Mouse (Mus musculus) gastrocnemius, adult 2 months (tissue): ENCODE data around the gene Sgpp2. TPM values are rescaled to one million over a fixed set of nuclear protein-coding genes. Genes with fewer than 3 reads are reported as not detected.

ENCODE experiments used
- DNase-seq: peaks from one replicate; pipeline ENCODE4 v3.0.0; 2022
- H3K27ac ChIP-seq: fragments of 200-600 bp; 2 replicates; pipeline ENCODE4 v1.8.1; 2022; ENCODE audit warnings: mild to moderate bottlenecking
- H3K4me3 ChIP-seq: fragments of 200-600 bp; 2 replicates; pipeline ENCODE4 v1.8.1; 2022; ENCODE audit warnings: mild to moderate bottlenecking, moderate library complexity
- CTCF ChIP-seq: fragments of 200-600 bp; IDR thresholded peaks from 2 replicates; pipeline ENCODE4 v1.8.1; 2022; ENCODE audit warnings: antibody characterized with exemption, mild to moderate bottlenecking, moderate library complexity
- intact Hi-C: fragments of 180-260 bp; cut with DNase I; formaldehyde crosslinking; loops from one replicate; pipeline ENCODE4 v1.15.1; 2025
- total RNA-seq, 2 experiments: library from RNA; stranded (reverse); gene quantifications; 2 replicates each; pipeline ENCODE4 v1.2.3; 2021

Sgpp2 gene
- total RNA-seq, 2 experiments from 2014 or later = not detected

DNA sequence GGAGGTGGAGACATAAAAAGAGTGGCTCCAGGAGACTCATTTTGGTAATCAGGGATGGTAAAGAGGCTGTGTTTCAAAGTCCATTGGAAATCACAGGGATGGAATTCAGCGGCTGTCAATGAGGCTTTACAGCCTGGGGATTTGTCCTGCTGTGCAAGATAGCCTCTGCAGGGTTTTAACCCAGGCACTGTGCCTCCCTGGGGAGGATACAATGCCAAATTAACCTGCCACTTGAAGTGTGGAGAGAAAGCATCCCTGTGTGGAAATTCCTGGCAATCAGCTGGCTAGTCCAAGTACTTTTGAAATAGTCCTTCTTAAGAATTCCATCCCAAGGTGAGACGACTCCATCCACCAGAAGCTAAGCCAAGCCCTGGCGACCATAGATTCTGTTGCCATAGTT lies 78.7 kb downstream of the Sgpp2 start:
- TF ChIP-seq CTCF = no peak
- Histone ChIP-seq H3K27ac (no peak overlapping the region), H3K4me3 (no peak overlapping the region)
- DNase-seq = no peak
- intact Hi-C loops = no loop called here

DNA sequence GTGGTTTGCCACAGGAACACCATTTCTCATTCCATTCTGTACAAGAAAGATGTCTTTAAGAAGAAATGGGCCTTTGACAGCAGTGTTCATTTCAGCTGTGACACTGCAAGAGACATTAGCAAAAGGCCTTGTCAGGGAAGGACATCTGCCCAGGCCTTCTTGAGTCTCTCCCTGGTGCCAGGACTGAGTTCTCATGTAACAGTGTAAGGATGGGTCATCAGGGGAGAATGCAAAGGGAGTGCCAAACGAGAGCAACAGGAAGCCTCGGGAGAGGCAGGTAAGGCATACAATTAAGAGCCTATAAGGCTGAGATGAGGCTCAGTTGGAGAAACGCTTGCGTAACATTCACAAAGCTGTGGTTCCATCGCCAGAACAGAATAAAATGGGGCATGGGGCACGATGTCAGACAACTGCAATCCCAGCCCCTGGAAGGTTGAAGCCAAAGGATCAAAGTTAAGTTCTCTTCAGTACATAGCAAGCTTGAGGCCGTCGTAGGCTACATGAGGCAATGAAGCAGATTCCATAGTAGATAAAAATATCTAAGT lies 85.1 kb downstream of the Sgpp2 start:
- H3K27ac ChIP-seq = no peak overlapping the region
- no peak overlapping the region for H3K4me3 ChIP-seq
- peak; percentile 19 for DNase-seq
- intact Hi-C loops = no loop called here
- TF ChIP-seq CTCF = no peak

DNA sequence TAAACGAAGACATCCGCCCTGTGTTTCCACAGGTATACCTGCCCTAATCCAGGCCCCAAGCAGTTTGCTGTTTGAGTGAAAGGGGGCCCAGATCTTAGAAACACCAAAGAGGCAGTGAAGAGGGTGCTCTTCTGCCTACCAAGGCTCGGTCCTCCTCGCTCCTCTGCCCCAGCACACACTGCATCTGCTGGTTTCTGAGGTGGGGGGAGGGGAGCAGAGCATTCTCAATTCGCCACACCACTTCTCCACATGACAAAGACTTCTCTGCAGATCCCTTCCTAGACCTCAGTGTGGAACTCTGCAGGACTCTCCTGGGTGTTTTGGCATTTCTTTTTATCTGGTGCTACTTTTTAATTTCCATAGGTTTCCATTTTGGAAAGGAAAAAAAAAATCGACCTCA lies 85.6 kb downstream of the Sgpp2 start:
- intact Hi-C loops = no loop called here
- H3K4me3 ChIP-seq = no peak overlapping the region
- no peak overlapping the region for H3K27ac ChIP-seq
- TF ChIP-seq CTCF = no peak
- DNase-seq = no peak

DNA sequence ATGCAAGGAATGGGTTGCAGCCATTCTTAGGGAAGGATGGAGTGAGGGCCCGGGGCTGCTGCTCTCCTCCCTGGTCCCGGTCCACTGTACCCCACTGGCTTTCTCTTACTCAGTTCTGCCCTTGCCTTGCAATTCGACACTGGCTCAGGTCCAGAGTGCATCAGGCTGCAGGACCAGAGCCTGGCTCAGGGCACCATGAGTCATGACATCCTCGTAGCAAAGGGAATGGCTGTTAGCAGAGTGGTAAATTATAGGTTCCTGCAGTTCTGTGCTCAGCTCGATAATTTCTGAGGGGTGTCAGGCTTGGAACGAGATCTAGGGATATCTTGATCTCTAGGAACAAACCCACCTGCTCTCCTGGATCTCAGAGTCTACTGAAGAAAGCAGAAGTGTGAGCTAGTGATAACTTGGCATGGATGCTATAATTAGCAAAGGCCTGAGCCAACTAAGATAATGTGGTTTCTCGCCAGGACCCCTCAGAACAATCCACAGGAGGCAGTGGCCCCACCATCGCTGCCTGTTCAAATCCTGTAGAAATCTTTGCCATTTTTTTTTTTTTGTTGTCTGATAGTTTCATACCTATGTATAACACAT lies 86.3 kb downstream of the Sgpp2 start:
- Histone ChIP-seq H3K4me3 (no peak overlapping the region), H3K27ac (no peak overlapping the region)
- DNase-seq = peak; percentile 29
- intact Hi-C loops = no loop called here
- TF ChIP-seq CTCF = no peak

DNA sequence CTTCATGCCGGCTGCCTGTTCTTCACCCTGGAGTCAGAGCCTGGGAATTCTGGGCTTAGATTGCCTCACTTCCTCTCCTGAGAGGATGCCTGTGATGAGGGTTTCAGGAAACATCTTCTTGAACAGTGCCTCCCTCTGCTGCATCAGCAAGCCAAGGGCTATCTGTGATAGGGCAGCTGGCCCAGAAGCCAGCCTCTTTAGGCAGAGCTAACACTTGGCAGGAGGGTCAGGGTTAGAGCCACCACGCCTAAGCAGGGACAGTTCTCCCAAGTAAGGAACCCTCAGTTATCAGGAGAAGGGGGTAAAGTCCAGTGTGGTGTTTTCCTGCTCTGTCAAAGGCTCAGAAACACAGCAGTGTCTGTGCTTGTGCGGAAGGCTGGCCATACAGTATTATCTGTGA lies 89.6 kb downstream of the Sgpp2 start:
- Histone ChIP-seq H3K4me3 (no peak overlapping the region), H3K27ac (no peak overlapping the region)
- intact Hi-C loops = no loop called here
- TF ChIP-seq CTCF = no peak
- no peak for DNase-seq

DNA sequence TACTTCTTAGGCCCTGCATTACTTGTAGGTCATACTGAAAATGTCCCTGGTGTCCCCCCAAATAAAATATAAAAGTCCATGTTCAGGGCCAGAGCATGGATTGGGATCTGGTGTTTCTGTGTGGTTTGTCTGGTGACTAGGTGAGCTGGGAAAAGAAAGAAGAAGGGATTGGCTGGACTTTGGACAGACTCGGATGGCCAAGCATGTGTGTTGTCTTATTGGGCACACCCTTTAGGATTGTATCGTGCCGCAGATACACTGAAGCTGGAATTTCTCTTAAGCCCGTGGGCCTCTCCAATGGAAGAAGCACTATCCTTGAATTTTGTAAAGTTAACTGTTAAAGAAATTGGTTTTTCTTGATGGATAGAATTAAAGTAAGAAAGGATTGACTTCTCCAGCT lies 91.3 kb downstream of the Sgpp2 start:
- TF ChIP-seq CTCF = no peak
- H3K4me3 ChIP-seq = no peak overlapping the region
- intact Hi-C loops = no loop called here
- H3K27ac ChIP-seq = no peak overlapping the region
- no peak for DNase-seq

DNA sequence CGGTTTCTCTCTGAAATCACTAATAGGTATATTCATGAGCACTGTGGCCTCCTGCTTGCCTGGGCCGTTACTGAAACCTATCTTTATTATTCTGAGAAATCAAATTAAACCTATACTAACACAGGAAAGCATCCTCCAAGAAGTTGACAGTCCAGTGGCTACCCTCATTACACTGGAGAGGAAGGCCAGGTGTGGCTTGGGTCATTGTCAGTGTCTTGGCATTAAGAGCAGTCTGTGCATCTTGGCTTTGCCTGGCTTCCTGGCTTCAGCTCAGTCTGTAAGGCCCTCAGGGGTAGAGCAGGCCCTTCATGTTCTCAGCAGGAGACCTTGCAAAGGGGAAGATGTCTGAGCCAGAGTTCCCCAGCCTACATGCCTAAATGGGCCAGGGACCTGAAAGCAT lies 99.3 kb downstream of the Sgpp2 start:
- intact Hi-C loops = no loop called here
- no peak for DNase-seq
- Histone ChIP-seq H3K27ac (no peak overlapping the region), H3K4me3 (no peak overlapping the region)
- no peak for TF ChIP-seq CTCF

DNA sequence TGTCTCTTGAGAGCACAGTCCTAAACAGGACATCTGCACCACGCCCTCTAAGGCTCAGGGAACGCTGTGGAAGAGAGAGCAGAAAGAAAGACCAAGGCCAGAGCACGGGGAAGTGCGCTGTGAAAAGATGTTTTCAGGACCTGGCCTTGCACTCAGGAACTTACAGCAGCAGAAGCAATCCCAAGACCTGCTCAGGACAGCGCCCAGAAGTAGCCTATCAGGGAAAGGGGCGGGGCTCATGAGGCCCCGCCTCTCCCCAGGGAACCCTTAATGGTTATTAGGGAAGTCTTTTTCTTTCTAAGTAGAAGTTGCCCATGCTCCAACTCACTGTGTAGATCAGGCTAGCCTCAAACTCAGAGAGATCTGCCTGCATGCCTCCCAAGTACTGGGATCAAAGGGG lies 102.5 kb downstream of the Sgpp2 start:
- no peak for TF ChIP-seq CTCF
- H3K4me3 ChIP-seq = no peak overlapping the region; the same call in 1 of the 2 replicates
- no peak overlapping the region for H3K27ac ChIP-seq
- DNase-seq = no peak
- intact Hi-C loops = no loop called here

DNA sequence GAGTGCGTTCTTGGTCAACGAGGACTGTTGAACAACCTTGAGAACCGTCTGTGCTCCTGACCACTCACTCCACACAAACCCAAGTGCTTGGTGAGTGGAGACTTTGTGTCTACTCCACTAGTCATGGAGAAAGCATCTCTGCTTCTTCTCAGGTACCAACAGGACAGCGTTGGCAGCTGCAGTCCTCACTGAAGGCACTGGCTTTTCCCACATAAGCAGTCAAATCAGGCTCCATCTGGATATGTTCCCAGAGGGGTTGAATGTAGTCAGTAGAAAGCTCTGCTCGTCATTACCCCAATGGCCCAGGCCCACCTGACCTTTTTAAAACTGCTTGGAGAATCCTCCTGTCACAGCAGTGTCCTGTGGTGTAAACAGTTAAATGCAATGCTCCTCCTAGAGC lies 104.3 kb downstream of the Sgpp2 start:
- no peak for TF ChIP-seq CTCF
- Histone ChIP-seq H3K27ac (no peak overlapping the region), H3K4me3 (no peak overlapping the region)
- no peak for DNase-seq
- intact Hi-C loops = no loop called here

DNA sequence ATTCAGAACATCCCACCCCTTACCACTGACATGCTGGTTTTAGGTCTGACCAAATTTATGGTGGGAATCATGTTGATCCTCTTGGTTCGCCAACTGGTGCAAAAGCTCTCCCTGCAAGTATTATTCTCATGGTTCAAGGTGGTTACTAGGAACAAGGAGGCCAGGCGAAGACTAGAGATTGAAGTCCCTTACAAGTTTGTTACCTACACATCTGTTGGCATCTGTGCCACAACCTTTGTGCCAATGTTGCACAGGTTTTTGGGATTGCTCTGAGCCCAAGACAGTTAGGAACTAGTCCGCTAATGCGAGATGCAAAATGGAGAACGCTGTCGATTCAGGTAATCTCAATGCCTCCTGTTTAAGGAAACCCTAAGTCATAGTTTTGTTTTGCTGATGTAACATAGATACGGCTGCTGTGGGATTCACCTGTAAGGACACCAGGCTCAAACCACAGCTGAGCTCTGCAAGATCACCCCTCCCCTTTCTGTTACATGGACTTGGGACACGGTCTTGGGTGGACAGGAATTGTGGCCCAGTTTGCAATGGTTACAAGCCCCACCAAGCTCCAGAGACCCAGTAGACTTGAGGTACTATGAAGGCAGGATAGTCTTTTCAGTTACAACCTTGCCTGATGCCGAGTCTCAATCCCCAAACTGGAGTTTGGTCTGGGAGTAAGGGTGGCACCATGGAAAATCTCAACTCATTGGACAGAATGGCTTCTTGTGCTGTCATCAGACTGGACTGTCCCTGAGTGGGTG lies 107.2 kb downstream of the Sgpp2 start:
- Histone ChIP-seq H3K27ac (no peak overlapping the region), H3K4me3 (no peak overlapping the region)
- no peak for DNase-seq
- intact Hi-C loops = no loop called here
- TF ChIP-seq CTCF = no peak

DNA sequence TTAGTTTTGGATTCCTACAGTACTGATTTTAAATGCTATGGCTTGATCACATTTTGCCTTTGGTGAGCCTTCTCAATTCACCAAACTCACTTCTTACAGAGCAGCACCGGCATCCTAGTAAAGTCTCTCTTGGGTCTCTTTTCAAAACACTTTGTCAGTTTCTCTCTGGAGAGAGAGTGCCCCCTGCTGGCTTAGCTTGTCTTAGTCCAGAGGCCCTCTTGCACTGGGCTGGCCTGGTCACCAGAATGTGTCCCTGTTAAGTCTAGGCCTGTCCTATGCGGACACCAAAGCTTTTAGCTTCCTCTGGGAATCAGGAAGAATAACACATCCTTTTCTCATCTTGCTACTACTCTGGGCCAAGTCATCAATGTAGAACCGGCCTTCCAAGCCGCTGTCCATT lies 109.4 kb downstream of the Sgpp2 start:
- no peak overlapping the region for H3K4me3 ChIP-seq
- H3K27ac ChIP-seq = no peak overlapping the region
- TF ChIP-seq CTCF = peak; percentile 86
- intact Hi-C loops = loop anchor here (2.0 kb wide), 1 partner anchor 441 kb away; no protein-coding TSS in a partner anchor
- DNase-seq = peak; percentile 80

DNA sequence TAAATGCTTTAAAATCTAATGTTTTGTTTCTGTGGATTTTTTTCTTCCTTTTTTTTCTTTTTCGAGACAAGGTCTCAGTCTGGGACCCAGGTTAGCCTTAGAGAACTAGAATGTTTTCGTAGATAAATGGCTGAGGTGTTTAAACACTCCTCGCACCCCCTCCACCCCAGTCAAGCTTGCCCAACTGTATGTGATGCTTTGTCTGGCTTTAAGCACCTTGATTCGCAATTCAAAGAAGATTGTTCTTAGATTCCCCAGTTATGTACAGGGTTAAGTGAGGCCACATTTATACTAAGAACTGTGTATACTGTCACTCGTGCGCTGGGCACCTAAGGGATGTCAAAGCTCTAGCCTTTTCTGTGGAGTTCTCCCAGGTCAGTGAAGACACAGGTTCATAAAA lies 110.1 kb downstream of the Sgpp2 start:
- H3K27ac ChIP-seq = no peak overlapping the region
- no peak for DNase-seq
- intact Hi-C loops = loop anchor here (10.0 kb wide), 1 partner anchor 205 kb away; no protein-coding TSS in a partner anchor
- no peak for TF ChIP-seq CTCF
- no peak overlapping the region for H3K4me3 ChIP-seq

DNA sequence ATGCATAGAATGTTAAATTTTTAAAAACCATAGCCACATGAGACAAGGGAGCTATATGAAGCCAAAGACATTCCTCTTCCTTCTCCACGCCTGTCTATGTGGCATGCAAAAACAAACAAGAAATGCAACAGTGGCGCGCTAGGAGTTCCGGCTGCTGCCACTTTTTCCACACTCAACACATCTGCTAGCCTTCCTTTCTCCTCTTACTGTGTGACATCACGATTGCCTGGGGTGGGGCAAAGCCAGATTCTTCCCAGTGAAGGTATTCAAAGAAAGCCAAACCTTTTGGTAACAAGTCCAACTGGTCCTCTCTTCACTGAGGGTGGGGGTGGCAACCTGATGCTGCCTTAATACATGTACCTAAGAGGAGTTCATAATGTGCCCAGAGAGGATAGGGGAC lies 111.6 kb downstream of the Sgpp2 start:
- intact Hi-C loops = loop anchor here (10.0 kb wide), 1 partner anchor 207 kb away; no protein-coding TSS in a partner anchor
- no peak overlapping the region for H3K27ac ChIP-seq
- H3K4me3 ChIP-seq = no peak overlapping the region
- no peak for TF ChIP-seq CTCF
- no peak for DNase-seq
